Mouse (Mus musculus) liver, postnatal 0 days (tissue): ENCODE data around the gene Sox5. TPM values are rescaled to one million over a fixed set of nuclear protein-coding genes. Genes with fewer than 3 reads are reported as not detected.

ENCODE experiments used
- ATAC-seq: fragments of 200-750 bp; cut with Nextera tagmentation; 2 replicates; pipeline ENCODE4 v1.8.0; 2017; ENCODE audit warnings: mild to moderate bottlenecking, moderate library complexity
- DNase-seq: peaks from one replicate; pipeline ENCODE4 v3.0.0-alpha.2; 2016
- H3K27ac ChIP-seq: fragments of 300-500 bp; sonication (generic); 2 replicates; pipeline ENCODE4 v1.5.1; 2014; ENCODE audit warnings: antibody characterized with exemption, moderate library complexity, mild to moderate bottlenecking, low read depth
- H3K27me3 ChIP-seq: fragments of 300-500 bp; sonication (generic); 2 replicates; pipeline ENCODE4 v1.6.1; 2014; ENCODE audit warnings: low read length, control low read depth, mixed read lengths; ENCODE audit not compliant: insufficient read depth
- H3K36me3 ChIP-seq: fragments of 300-500 bp; sonication (generic); replicated peaks from 2 replicates; pipeline ENCODE4 v1.6.1; 2014; ENCODE audit warnings: mild to moderate bottlenecking, control low read depth, low read length, moderate library complexity, mixed read lengths; ENCODE audit not compliant: insufficient read depth
- H3K4me1 ChIP-seq: fragments of 300-500 bp; sonication (generic); 2 replicates; pipeline ENCODE4 v1.6.1; 2014; ENCODE audit warnings: antibody characterized with exemption, mild to moderate bottlenecking, control low read depth; ENCODE audit not compliant: insufficient read depth
- H3K4me2 ChIP-seq: fragments of 300-500 bp; sonication (generic); 2 replicates; pipeline ENCODE4 v1.6.1; 2014; ENCODE audit warnings: low read depth, mild to moderate bottlenecking, low read length, moderate library complexity, mixed read lengths
- H3K4me3 ChIP-seq: fragments of 300-500 bp; sonication (generic); 2 replicates; pipeline ENCODE4 v1.5.1; 2014; ENCODE audit warnings: low read depth, low read length
- H3K9ac ChIP-seq: fragments of 300-500 bp; sonication (generic); replicated peaks from 2 replicates; pipeline ENCODE4 v1.6.1; 2014; ENCODE audit warnings: mild to moderate bottlenecking, moderate library complexity
- H3K9me3 ChIP-seq: fragments of 300-500 bp; sonication (generic); 2 replicates; pipeline ENCODE4 v1.6.1; 2016; ENCODE audit warnings: mild to moderate bottlenecking, control low read depth, low read length, mixed read lengths
- CTCF ChIP-seq: sonication (generic); IDR thresholded peaks from 2 replicates; pipeline ENCODE4 v1.5.1; 2016; ENCODE audit warnings: antibody characterized with exemption, low read depth
- EP300 ChIP-seq: IDR thresholded peaks from 2 replicates; pipeline ENCODE4 v1.6.1; 2016; ENCODE audit warnings: antibody characterized with exemption, low read depth, mild to moderate bottlenecking
- WGBS: fragments of 180-500 bp; shearing (Covaris S2); extraction: QIAGEN DNeasy Blood & Tissue Kit; methylation state at CpG from one replicate; pipeline ENCODE4 v1.1.7; 2014; ENCODE audit not compliant: insufficient replicate concordance; 5-methylcytosine and 5-hydroxymethylcytosine counted together
- polyA plus RNA-seq: library from polyadenylated mRNA; unstranded; fragments of >200 nt; fragmentation: Nextera tagmentation; extraction: Ambion mirVana; gene quantifications from 2 replicates; pipeline ENCODE4 v1.2.1, GENCODE M21; 2015

Sox5 gene
- polyA plus RNA-seq, 1 experiment from 2014 or later, result 7.5 TPM

- no peak for DNase-seq
- no peak for TF ChIP-seq EP300
- no peak for TF ChIP-seq CTCF
- no peaks in the 10 kb centered on the region for H3K27me3 ChIP-seq
- no peaks in the 10 kb centered on the region for H3K4me1 ChIP-seq
- no peak overlapping the region for H3K4me3 ChIP-seq
- H3K9me3 ChIP-seq, result no peaks in the 10 kb centered on the region
- WGBS, result 81% methylated on average over 7 of the region's 7 CpGs
- H3K4me2 ChIP-seq, result no peak overlapping the region
- no peak overlapping the region for H3K27ac ChIP-seq
- no peak overlapping the region for H3K9ac ChIP-seq
- no peak for ATAC-seq
- H3K36me3 ChIP-seq, result no peaks in the 10 kb centered on the region
These were observed 269.9 kb downstream of the Sox5 start for GRCm38 (mm10) chr6:144511925-144512324.

GRCm38 (mm10) chr6:144510147-144510546 is 271.6 kb downstream of the Sox5 start:
- Histone ChIP-seq H3K27ac (no peak overlapping the region), H3K36me3 (no peaks in the 10 kb centered on the region), H3K4me1 (no peaks in the 10 kb centered on the region), H3K4me3 (no peak overlapping the region), H3K9me3 (no peaks in the 10 kb centered on the region), H3K4me2 (no peak overlapping the region), H3K9ac (no peak overlapping the region), H3K27me3 (no peaks in the 10 kb centered on the region)
- ATAC-seq (no peak), DNase-seq (no peak)
- WGBS, result 85% methylated on average over 6 of the region's 6 CpGs
- TF ChIP-seq EP300, result no peak
- no peak for TF ChIP-seq CTCF

- Histone ChIP-seq H3K4me1 (no peaks in the 10 kb centered on the region), H3K4me3 (peak overlapping the region; percentile 21; the same call in 1 of the 2 replicates), H3K27ac (peak overlapping the region; percentile 87), H3K9ac (no peak overlapping the region), H3K27me3 (no peaks in the 10 kb centered on the region), H3K36me3 (no peaks in the 10 kb centered on the region), H3K9me3 (no peaks in the 10 kb centered on the region), H3K4me2 (peak overlapping the region; percentile 56)
- ATAC-seq (peak; percentile 93), DNase-seq (peak; percentile 22)
- no peak for TF ChIP-seq CTCF
- peak; percentile 49 for TF ChIP-seq EP300
- WGBS, result 47% methylated on average over 5 of the region's 5 CpGs
These were observed 277.6 kb downstream of the Sox5 start for GRCm38 (mm10) chr6:144504197-144504551.

GRCm38 (mm10) chr6:144503399-144504196 is 278.2 kb downstream of the Sox5 start:
- no peaks in the 10 kb centered on the region for H3K9me3 ChIP-seq
- no peak overlapping the region for H3K9ac ChIP-seq
- no peak for TF ChIP-seq CTCF
- H3K27ac ChIP-seq, result peak overlapping the region; percentile 87
- DNase-seq (no peak), ATAC-seq (peak; percentile 78)
- no peaks in the 10 kb centered on the region for H3K36me3 ChIP-seq
- H3K27me3 ChIP-seq, result no peaks in the 10 kb centered on the region
- peak overlapping the region; percentile 56 for H3K4me2 ChIP-seq
- no peaks in the 10 kb centered on the region for H3K4me1 ChIP-seq
- 66% methylated on average over 11 of the region's 11 CpGs for WGBS
- H3K4me3 ChIP-seq, result peak overlapping the region; percentile 21; the same call in 1 of the 2 replicates

- Histone ChIP-seq H3K36me3 (no peaks in the 10 kb centered on the region), H3K9me3 (no peaks in the 10 kb centered on the region), H3K4me1 (no peaks in the 10 kb centered on the region), H3K27me3 (no peaks in the 10 kb centered on the region), H3K9ac (no peak overlapping the region), H3K4me2 (no peak overlapping the region), H3K27ac (no peak overlapping the region), H3K4me3 (no peak overlapping the region)
- no peak for DNase-seq
- no peak for TF ChIP-seq EP300
- TF ChIP-seq CTCF, result no peak
- WGBS, result 74% methylated on average over 5 of the region's 5 CpGs
- no peak for ATAC-seq
These were observed 280.3 kb downstream of the Sox5 start for GRCm38 (mm10) chr6:144501439-144501838.

GRCm38 (mm10) chr6:144498177-144498576 is 283.6 kb downstream of the Sox5 start:
- no peak overlapping the region for H3K27ac ChIP-seq
- H3K4me1 ChIP-seq, result no peaks in the 10 kb centered on the region
- ATAC-seq (no peak), DNase-seq (no peak)
- WGBS, result 89% methylated on average over 5 of the region's 5 CpGs
- no peaks in the 10 kb centered on the region for H3K9me3 ChIP-seq
- no peak overlapping the region for H3K4me2 ChIP-seq
- H3K9ac ChIP-seq, result no peak overlapping the region
- TF ChIP-seq EP300, result no peak
- peak; percentile 53 for TF ChIP-seq CTCF
- H3K27me3 ChIP-seq, result no peaks in the 10 kb centered on the region
- H3K4me3 ChIP-seq, result no peak overlapping the region
- H3K36me3 ChIP-seq, result no peaks in the 10 kb centered on the region
